Mouse (Mus musculus): ENCODE measurements around the gene Msh3. TPM values are rescaled to one million over a fixed set of nuclear protein-coding genes. Genes with fewer than 3 reads are reported as not detected.

The Msh3 gene
- polyA plus RNA-seq, 2 experiments, result 10.0 to 11.5 TPM

DNA sequence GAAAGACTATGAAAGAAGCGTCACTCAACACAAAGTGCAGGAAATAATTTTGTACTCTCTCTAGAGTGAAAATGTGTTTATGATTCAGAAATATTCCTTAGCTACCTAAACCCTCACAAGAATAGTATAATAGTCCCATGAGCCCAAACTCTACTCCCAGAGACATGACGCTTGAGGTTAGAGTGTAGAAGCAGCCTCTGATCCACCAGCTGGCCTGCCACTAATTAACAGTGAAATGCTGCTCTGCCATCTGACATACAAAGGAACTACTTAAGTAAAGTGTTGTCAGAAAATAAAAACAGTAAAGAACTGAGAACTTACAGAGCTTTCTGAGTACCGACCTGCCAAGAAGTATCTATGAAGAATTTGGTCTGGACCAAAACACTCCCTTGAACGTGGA, 52.3 kb downstream of the Msh3 start:
- no peak overlapping the region for H3K9ac ChIP-seq (replicated peaks)
- DNase-seq (ENCODE audit: low read depth in 3 of 3, low spot score in 3 of 3) (no peak), ATAC-seq (ENCODE audit: insufficient read depth) (no peak)
- H3K4me1 ChIP-seq (replicated peaks; ENCODE audit: control insufficient read depth in 2 of 2, insufficient read depth in 2 of 2, low read length in 1 of 2), result no peaks in the 10 kb centered on the region
- no peaks in the 10 kb centered on the region for H3K27me3 ChIP-seq (ENCODE audit: control insufficient read depth, insufficient read depth, low read length)
- TF ChIP-seq EP300 (IDR thresholded peaks at IDR 0.05; ENCODE audit: low read depth), result no peak
- no peak for TF ChIP-seq CTCF (IDR thresholded peaks at IDR 0.05; ENCODE audit: low read depth)
- H3K4me2 ChIP-seq (ENCODE audit: low read depth), result no peak overlapping the region
- no peak overlapping the region for H3K27ac ChIP-seq
- no peaks in the 10 kb centered on the region for H3K36me3 ChIP-seq (replicated peaks; ENCODE audit: control insufficient read depth, insufficient read depth, low read depth)
- no peak overlapping the region for H3K4me3 ChIP-seq (ENCODE audit: insufficient read depth in 1 of 2, low read depth in 2 of 2, low read length in 2 of 2)
- H3K9me3 ChIP-seq (ENCODE audit: control insufficient read depth, low read length), result no peaks in the 10 kb centered on the region
- WGBS (ENCODE audit: insufficient replicate concordance), result 78% methylated on average over 4 of the region's 4 CpGs

DNA sequence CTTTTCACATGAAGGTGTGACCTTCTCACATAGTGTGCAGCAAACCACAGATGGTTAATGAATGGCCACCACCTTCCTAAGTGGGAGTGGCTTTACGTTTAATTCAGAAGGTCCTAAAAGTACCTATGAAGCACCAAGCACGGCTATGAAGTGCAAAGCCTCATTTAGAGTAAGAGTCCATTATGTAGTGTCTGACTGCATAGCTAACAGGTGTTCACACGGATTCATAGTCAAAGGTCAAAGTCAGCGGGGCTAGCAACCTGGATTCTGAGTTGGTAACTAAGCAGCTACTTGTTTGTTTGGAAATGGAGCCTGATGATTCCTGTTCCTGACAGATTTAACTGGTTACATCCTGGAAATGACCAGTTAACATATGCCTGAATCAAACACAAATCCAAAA, 53.0 kb downstream of the Msh3 start:
- Histone ChIP-seq H3K4me1 (replicated peaks; ENCODE audit: control insufficient read depth in 2 of 2, insufficient read depth in 2 of 2, low read length in 1 of 2) (no peaks in the 10 kb centered on the region), H3K36me3 (replicated peaks; ENCODE audit: control insufficient read depth, insufficient read depth, low read depth) (no peaks in the 10 kb centered on the region), H3K4me3 (ENCODE audit: insufficient read depth in 1 of 2, low read depth in 2 of 2, low read length in 2 of 2) (no peak overlapping the region), H3K9ac (replicated peaks) (no peak overlapping the region), H3K27ac (no peak overlapping the region), H3K27me3 (ENCODE audit: control insufficient read depth, insufficient read depth, low read length) (no peaks in the 10 kb centered on the region), H3K4me2 (ENCODE audit: low read depth) (no peak overlapping the region), H3K9me3 (ENCODE audit: control insufficient read depth, low read length) (no peaks in the 10 kb centered on the region)
- ATAC-seq (ENCODE audit: insufficient read depth) (no peak), DNase-seq (ENCODE audit: low read depth in 3 of 3, low spot score in 3 of 3) (no peak)
- WGBS (ENCODE audit: insufficient replicate concordance), result 72% methylated on average over 4 of the region's 4 CpGs
- TF ChIP-seq CTCF (IDR thresholded peaks at IDR 0.05; ENCODE audit: low read depth) (no peak), EP300 (IDR thresholded peaks at IDR 0.05; ENCODE audit: low read depth) (no peak)

DNA sequence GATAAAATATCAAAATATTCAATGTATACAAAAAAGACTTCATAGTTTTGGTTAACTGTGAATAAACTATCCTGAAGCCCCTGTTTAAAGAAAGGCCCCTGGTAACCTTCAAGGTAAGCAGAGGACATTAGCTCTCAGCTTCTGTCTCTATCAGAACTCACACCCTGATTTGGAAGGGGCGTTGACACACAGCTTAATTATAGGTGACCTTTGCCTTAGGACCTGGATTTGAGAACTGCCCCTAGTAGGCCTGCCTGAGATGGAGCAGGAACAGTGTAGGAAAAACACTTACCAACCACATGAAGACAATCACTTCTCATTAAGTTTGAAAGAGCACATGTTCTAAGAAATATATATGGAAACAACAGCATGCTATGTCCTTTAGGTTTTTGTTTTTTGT, 55.3 kb downstream of the Msh3 start:
- no peak for ATAC-seq (ENCODE audit: insufficient read depth)
- WGBS (ENCODE audit: insufficient replicate concordance), result 67% methylated on average over 1 of the region's 1 CpGs
- H3K36me3 ChIP-seq (replicated peaks; ENCODE audit: control insufficient read depth, insufficient read depth, low read depth), result no peaks in the 10 kb centered on the region

DNA sequence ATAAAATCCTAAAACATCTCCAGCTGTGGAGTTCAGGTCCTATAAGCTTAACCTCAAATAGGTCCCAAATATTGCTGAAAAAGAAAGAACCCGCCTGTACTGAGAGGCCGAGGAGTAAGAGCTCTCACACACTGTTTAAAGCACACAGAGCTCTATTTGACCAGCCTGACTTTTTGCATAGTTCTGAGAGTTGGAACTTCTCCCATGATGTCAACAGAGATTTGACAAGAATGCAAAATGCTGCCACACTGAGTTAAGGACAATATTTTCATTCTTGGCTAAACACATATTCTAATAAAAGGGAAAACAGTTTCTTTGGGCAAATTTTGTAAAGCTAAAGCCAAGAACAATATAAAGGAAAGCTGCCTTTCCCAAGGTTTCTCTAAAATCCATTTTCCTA, 57.8 kb downstream of the Msh3 start:
- no peak overlapping the region for H3K4me2 ChIP-seq (ENCODE audit: low read depth)
- TF ChIP-seq CTCF (IDR thresholded peaks at IDR 0.05; ENCODE audit: low read depth), result no peak
- no peak for TF ChIP-seq EP300 (IDR thresholded peaks at IDR 0.05; ENCODE audit: low read depth)
- no peak overlapping the region for H3K27ac ChIP-seq
- DNase-seq (ENCODE audit: low read depth in 3 of 3, low spot score in 3 of 3) (no peak), ATAC-seq (ENCODE audit: insufficient read depth) (no peak)
- H3K36me3 ChIP-seq (replicated peaks; ENCODE audit: control insufficient read depth, insufficient read depth, low read depth), result no peaks in the 10 kb centered on the region
- no peaks in the 10 kb centered on the region for H3K27me3 ChIP-seq (ENCODE audit: control insufficient read depth, insufficient read depth, low read length)
- H3K4me3 ChIP-seq (ENCODE audit: insufficient read depth in 1 of 2, low read depth in 2 of 2, low read length in 2 of 2), result no peak overlapping the region
- no peak overlapping the region for H3K9ac ChIP-seq (replicated peaks)
- no peaks in the 10 kb centered on the region for H3K9me3 ChIP-seq (ENCODE audit: control insufficient read depth, low read length)
- H3K4me1 ChIP-seq (replicated peaks; ENCODE audit: control insufficient read depth in 2 of 2, insufficient read depth in 2 of 2, low read length in 1 of 2), result no peaks in the 10 kb centered on the region
- 82% methylated on average over 2 of the region's 2 CpGs for WGBS (ENCODE audit: insufficient replicate concordance)

More for the DNA sequence above, 55.3 kb downstream of the Msh3 start:
- DNase-seq (ENCODE audit: low read depth in 3 of 3, low spot score in 3 of 3), result no peak
- no peaks in the 10 kb centered on the region for H3K27me3 ChIP-seq (ENCODE audit: control insufficient read depth, insufficient read depth, low read length)
- H3K4me3 ChIP-seq (ENCODE audit: insufficient read depth in 1 of 2, low read depth in 2 of 2, low read length in 2 of 2), result no peak overlapping the region
- H3K4me2 ChIP-seq (ENCODE audit: low read depth), result no peak overlapping the region
- no peak for TF ChIP-seq CTCF (IDR thresholded peaks at IDR 0.05; ENCODE audit: low read depth)
- no peak for TF ChIP-seq EP300 (IDR thresholded peaks at IDR 0.05; ENCODE audit: low read depth)
- no peaks in the 10 kb centered on the region for H3K4me1 ChIP-seq (replicated peaks; ENCODE audit: control insufficient read depth in 2 of 2, insufficient read depth in 2 of 2, low read length in 1 of 2)
- no peak overlapping the region for H3K27ac ChIP-seq
- H3K9ac ChIP-seq (replicated peaks), result no peak overlapping the region
- no peaks in the 10 kb centered on the region for H3K9me3 ChIP-seq (ENCODE audit: control insufficient read depth, low read length)

DNA sequence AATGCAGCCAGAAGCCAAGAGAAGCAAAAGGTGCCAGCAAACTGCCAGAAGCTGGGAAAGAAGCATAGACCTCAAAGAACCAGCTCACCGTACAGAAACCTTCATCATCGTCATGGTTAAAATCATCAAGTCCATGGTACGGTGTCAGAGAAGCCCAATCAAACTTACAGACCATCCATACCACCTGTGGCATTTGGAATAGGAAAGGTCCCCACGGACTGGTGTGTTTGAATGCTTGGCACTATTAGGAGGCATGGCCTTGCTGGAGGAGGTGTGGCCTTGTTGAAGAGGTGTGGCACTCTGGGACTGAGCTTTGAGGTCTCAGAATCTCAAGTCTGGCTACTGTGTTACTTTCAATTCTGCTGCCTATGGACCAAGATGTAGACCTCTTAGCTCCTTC, 58.3 kb downstream of the Msh3 start:
- H3K4me1 ChIP-seq (replicated peaks; ENCODE audit: control insufficient read depth in 2 of 2, insufficient read depth in 2 of 2, low read length in 1 of 2), result no peaks in the 10 kb centered on the region
- no peak for TF ChIP-seq EP300 (IDR thresholded peaks at IDR 0.05; ENCODE audit: low read depth)
- H3K36me3 ChIP-seq (replicated peaks; ENCODE audit: control insufficient read depth, insufficient read depth, low read depth), result no peaks in the 10 kb centered on the region
- no peak overlapping the region for H3K4me2 ChIP-seq (ENCODE audit: low read depth)
- H3K9ac ChIP-seq (replicated peaks), result no peak overlapping the region
- H3K9me3 ChIP-seq (ENCODE audit: control insufficient read depth, low read length), result no peaks in the 10 kb centered on the region
- no peak overlapping the region for H3K27ac ChIP-seq
- DNase-seq (ENCODE audit: low read depth in 3 of 3, low spot score in 3 of 3) (no peak), ATAC-seq (ENCODE audit: insufficient read depth) (no peak)
- no peak overlapping the region for H3K4me3 ChIP-seq (ENCODE audit: insufficient read depth in 1 of 2, low read depth in 2 of 2, low read length in 2 of 2)
- H3K27me3 ChIP-seq (ENCODE audit: control insufficient read depth, insufficient read depth, low read length), result no peaks in the 10 kb centered on the region
- 80% methylated on average over 4 of the region's 4 CpGs for WGBS (ENCODE audit: insufficient replicate concordance)

Measured in liver, embryonic 14.5 days (tissue).